Mouse (Mus musculus) hematopoietic stem cell, adult 5-6 weeks (primary cell): ENCODE results near the gene Vldlr. TPM values are rescaled to one million over a fixed set of nuclear protein-coding genes. Genes with fewer than 3 reads are reported as not detected.

Experiments
- ATAC-seq, 2 experiments: fragments of 125-278 bp in 1 of 2; replicated peaks in 1 of 2; 2 replicates each; pipeline ENCODE4 v1.8.0; 2016 to 2017; ENCODE audit warnings: inconsistent platforms in 2 of 2, mild to moderate bottlenecking in 2 of 2, moderate number of reproducible peaks in 2 of 2, low read depth in 1 of 2, moderate TSS enrichment in 1 of 2; ENCODE audit not compliant: low FRiP score in 2 of 2, poor library complexity in 2 of 2, severe bottlenecking in 2 of 2, insufficient read depth in 1 of 2, low TSS enrichment in 1 of 2
- total RNA-seq: library from RNA; stranded (forward); fragments of 172-1452, 232-1000 nt; gene quantifications from 2 replicates; pipeline ENCODE4 v1.2.3, GENCODE M21; 2017

Vldlr gene
- 33.6 and 48.8 TPM in 2 replicates for total RNA-seq

GRCm38 (mm10) chr19:27216318-27216717, at the start of gene Vldlr:
TSS of gene Vldlr (plus strand) at chr19:27216484.
- no peak for ATAC-seq

- ATAC-seq: no peak
Measured at GRCm38 (mm10) chr19:27167601-27168319, 48.5 kb upstream of the Vldlr start.

- no peak for ATAC-seq
Measured at GRCm38 (mm10) chr19:27173836-27174235, 42.4 kb upstream of the Vldlr start.

GRCm38 (mm10) chr19:27175617-27176016, 40.7 kb upstream of the Vldlr start:
- no peak for ATAC-seq

- ATAC-seq: no peak
Measured at GRCm38 (mm10) chr19:27176558-27176957, 39.7 kb upstream of the Vldlr start.

- ATAC-seq: no peak
Measured at GRCm38 (mm10) chr19:27178195-27178807, 38.0 kb upstream of the Vldlr start.

GRCm38 (mm10) chr19:27180351-27181122, 35.7 kb upstream of the Vldlr start:
- no peak for ATAC-seq

- ATAC-seq: no peak
Measured at GRCm38 (mm10) chr19:27183511-27183910, 32.8 kb upstream of the Vldlr start.

- no peak for ATAC-seq
Measured at GRCm38 (mm10) chr19:27203711-27204238, 12.5 kb upstream of the Vldlr start.

GRCm38 (mm10) chr19:27210991-27211390, 5.3 kb upstream of the Vldlr start:
- no peak for ATAC-seq

- ATAC-seq: no peak
Measured at GRCm38 (mm10) chr19:27215596-27215995, 688 bp upstream of the Vldlr start.

- peak in 1 of 2 experiments; percentile 27; a peak in 1 of 4 replicates for ATAC-seq
Measured at GRCm38 (mm10) chr19:27216767-27217403, 601 bp downstream of the Vldlr start.

GRCm38 (mm10) chr19:27217404-27217940, 1.2 kb downstream of the Vldlr start:
- no peak for ATAC-seq

GRCm38 (mm10) chr19:27217941-27218411, 1.7 kb downstream of the Vldlr start:
- ATAC-seq: peak in 1 of 2 experiments; percentile 22; a peak in 2 of 4 replicates

GRCm38 (mm10) chr19:27218561-27219262, 2.4 kb downstream of the Vldlr start:
- peak; percentile 57 to 69 for ATAC-seq

- no peak for ATAC-seq
Measured at GRCm38 (mm10) chr19:27219586-27219985, 3.3 kb downstream of the Vldlr start.

GRCm38 (mm10) chr19:27223046-27223445, 6.8 kb downstream of the Vldlr start:
- ATAC-seq: no peak
